Mouse (Mus musculus): ENCODE data around the gene Thop1. TPM values are rescaled to one million over a fixed set of nuclear protein-coding genes. Genes with fewer than 3 reads are reported as not detected.

Gene Thop1
- total and polyA plus RNA-seq, 3 experiments: 75.7 to 126 (median 113) TPM

- TF ChIP-seq ZNF384 (IDR thresholded peaks at IDR 0.05; ENCODE audit: low read depth, low read length): no peak
These were observed 6.5 kb downstream of the Thop1 start (continued) for GRCm38 (mm10) chr10:81076356-81076755.

- H3K9ac ChIP-seq (ENCODE audit: control insufficient read depth, low read depth, low read length, poor library complexity, severe bottlenecking): no peak overlapping the region
- H3K27me3 ChIP-seq (ENCODE audit: control insufficient read depth in 1 of 2, insufficient read depth in 2 of 2, low read length in 2 of 2): no peaks in the 10 kb centered on the region
- no peaks in the 10 kb centered on the region for H3K9me3 ChIP-seq (replicated peaks; ENCODE audit: insufficient read depth, low read length)
- no peaks in the 10 kb centered on the region for H3K4me1 ChIP-seq (ENCODE audit: control insufficient read depth in 1 of 2, insufficient read depth in 2 of 2, low read length in 2 of 2)
- no peak for TF ChIP-seq SMC3 (IDR thresholded peaks at IDR 0.05; ENCODE audit: low read depth, low read length)
- TF ChIP-seq KAT2A (conservative IDR thresholded peaks at IDR 0.05; ENCODE audit: low read depth, low read length): no peak
- TF ChIP-seq UBTF (IDR thresholded peaks at IDR 0.05; ENCODE audit: borderline replicate concordance, insufficient read depth, low read depth, low read length): no peak
- TF ChIP-seq RAD21 (IDR thresholded peaks at IDR 0.05; ENCODE audit: low read depth, low read length): no peak
- TF ChIP-seq POLR2A (IDR thresholded peaks at IDR 0.05; ENCODE audit: control insufficient read depth in 1 of 2, insufficient read depth in 1 of 2, low read depth in 1 of 2, low read length in 2 of 2, poor library complexity in 1 of 2): no peak; a peak in 1 of 4 replicates
- no peak overlapping the region for H3K4me3 ChIP-seq (ENCODE audit: control insufficient read depth in 1 of 2, insufficient read depth in 1 of 2, low read depth in 2 of 2, low read length in 2 of 2)
- H3K27ac ChIP-seq (ENCODE audit: control insufficient read depth, low read depth, low read length): no peak overlapping the region
- H3K79me2 ChIP-seq (ENCODE audit: control insufficient read depth, insufficient read depth, low read length, poor library complexity): peaks cover 2% of the 10 kb centered on the region
- no peak for DNase-seq (ENCODE audit: low read depth, low spot score)
- H3K36me3 ChIP-seq (ENCODE audit: control insufficient read depth in 1 of 2, insufficient read depth in 2 of 2, low read length in 2 of 2): no peaks in the 10 kb centered on the region; a peak in 1 of 4 replicates
These were observed 8.1 kb downstream of the Thop1 start for GRCm38 (mm10) chr10:81077916-81078315.

- Histone ChIP-seq H3K9me3 (replicated peaks; ENCODE audit: insufficient read depth, low read length) (no peaks in the 10 kb centered on the region), H3K4me1 (ENCODE audit: control insufficient read depth in 1 of 2, insufficient read depth in 2 of 2, low read length in 2 of 2) (no peaks in the 10 kb centered on the region), H3K79me2 (ENCODE audit: control insufficient read depth, insufficient read depth, low read length, poor library complexity) (no peaks in the 10 kb centered on the region; the same call in 1 of the 2 replicates), H3K27ac (ENCODE audit: control insufficient read depth, low read depth, low read length) (no peak overlapping the region), H3K27me3 (ENCODE audit: control insufficient read depth in 1 of 2, insufficient read depth in 2 of 2, low read length in 2 of 2) (no peaks in the 10 kb centered on the region), H3K4me3 (ENCODE audit: control insufficient read depth in 1 of 2, insufficient read depth in 1 of 2, low read depth in 2 of 2, low read length in 2 of 2) (no peak overlapping the region), H3K9ac (ENCODE audit: control insufficient read depth, low read depth, low read length, poor library complexity, severe bottlenecking) (no peak overlapping the region), H3K36me3 (ENCODE audit: control insufficient read depth in 1 of 2, insufficient read depth in 2 of 2, low read length in 2 of 2) (no peaks in the 10 kb centered on the region; a peak in 1 of 4 replicates)
- no peak for DNase-seq (ENCODE audit: low read depth, low spot score)
- TF ChIP-seq POLR2AphosphoS2 (IDR thresholded peaks at IDR 0.05; ENCODE audit: low read length) (no peak), CHD1 (IDR thresholded peaks at IDR 0.05; ENCODE audit: low read depth, low read length) (no peak), MEF2A (IDR thresholded peaks at IDR 0.05; ENCODE audit: extremely low read depth, insufficient replicate concordance, low read depth, low read length, poor library complexity, severe bottlenecking) (no peak), ELF1 (IDR thresholded peaks at IDR 0.05; ENCODE audit: low read depth, low read length) (no peak), USF2 (IDR thresholded peaks at IDR 0.05; ENCODE audit: borderline replicate concordance in 1 of 2, insufficient read depth in 1 of 2, low read depth in 1 of 2, low read length in 2 of 2) (no peak), NELFE (IDR thresholded peaks at IDR 0.05; ENCODE audit: low read depth, low read length) (no peak), TCF12 (IDR thresholded peaks at IDR 0.05; ENCODE audit: low read depth, low read length) (no peak), GABPA (IDR thresholded peaks at IDR 0.05; ENCODE audit: low read depth, low read length) (no peak), TBP (IDR thresholded peaks at IDR 0.05; ENCODE audit: low read depth, low read length) (no peak), E2F4 (IDR thresholded peaks at IDR 0.05; ENCODE audit: borderline replicate concordance, low read depth, low read length) (no peak), RCOR1 (IDR thresholded peaks at IDR 0.05; ENCODE audit: low read depth, low read length) (no peak), SIN3A (IDR thresholded peaks at IDR 0.05; ENCODE audit: low read length) (no peak), ZMIZ1 (IDR thresholded peaks at IDR 0.05; ENCODE audit: low read depth, low read length) (no peak)
These were observed 10.3 kb downstream of the Thop1 start for GRCm38 (mm10) chr10:81080008-81080655.
